Mouse (Mus musculus) bone marrow, adult 2 months (tissue): ENCODE data around the gene Rab43. TPM values are rescaled to one million over a fixed set of nuclear protein-coding genes. Genes with fewer than 3 reads are reported as not detected.
A peak's percentile ranks its signal among the peaks of the same experiment; 100 is the strongest.

Experiments used
- H3K27ac ChIP-seq: fragments of 200-500 bp; 2 replicates; pipeline ENCODE4 v1.5.1; 2012; ENCODE audit warnings: low read depth, mild to moderate bottlenecking, control low read depth, inconsistent platforms, low read length; ENCODE audit not compliant: control insufficient read depth, poor library complexity, insufficient read depth
- H3K4me1 ChIP-seq: fragments of 200-500 bp; 2 replicates; pipeline ENCODE4 v1.6.1; 2011; ENCODE audit warnings: low read length; ENCODE audit not compliant: control insufficient read depth, insufficient read depth
- H3K4me3 ChIP-seq: fragments of 200-500 bp; replicated peaks from 2 replicates; pipeline ENCODE3; 2011; ENCODE audit warnings: mild to moderate bottlenecking, low read depth, low read length, control low read depth; ENCODE audit not compliant: control insufficient read depth
- CTCF ChIP-seq: fragments of 200-500 bp; IDR thresholded peaks from 2 replicates; pipeline ENCODE4 v1.5.1; 2011; ENCODE audit warnings: low read length, control low read depth; ENCODE audit not compliant: control insufficient read depth, insufficient read depth
- POLR2A ChIP-seq: fragments of 200-500 bp; IDR thresholded peaks from 2 replicates; pipeline ENCODE4 v1.6.1; 2011; ENCODE audit warnings: low read depth, mild to moderate bottlenecking, control low read depth, low read length, borderline replicate concordance; ENCODE audit not compliant: control insufficient read depth
- WGBS: fragments of 180-500 bp; shearing (Covaris S2); methylation state at CpG from one replicate; pipeline ENCODE4 v1.1.7; 2018; 5-methylcytosine and 5-hydroxymethylcytosine counted together
- polyA plus RNA-seq: library from polyadenylated mRNA; stranded (reverse); fragments of >200 nt; gene quantifications from 2 replicates; pipeline ENCODE4 v1.2.4, GENCODE M21; 2011; ENCODE audit warnings: low replicate concordance; ENCODE audit not compliant: missing spikeins, insufficient read depth, insufficient read length

The Rab43 gene
- polyA plus RNA-seq, 1 experiment = 44.9 TPM

DNA sequence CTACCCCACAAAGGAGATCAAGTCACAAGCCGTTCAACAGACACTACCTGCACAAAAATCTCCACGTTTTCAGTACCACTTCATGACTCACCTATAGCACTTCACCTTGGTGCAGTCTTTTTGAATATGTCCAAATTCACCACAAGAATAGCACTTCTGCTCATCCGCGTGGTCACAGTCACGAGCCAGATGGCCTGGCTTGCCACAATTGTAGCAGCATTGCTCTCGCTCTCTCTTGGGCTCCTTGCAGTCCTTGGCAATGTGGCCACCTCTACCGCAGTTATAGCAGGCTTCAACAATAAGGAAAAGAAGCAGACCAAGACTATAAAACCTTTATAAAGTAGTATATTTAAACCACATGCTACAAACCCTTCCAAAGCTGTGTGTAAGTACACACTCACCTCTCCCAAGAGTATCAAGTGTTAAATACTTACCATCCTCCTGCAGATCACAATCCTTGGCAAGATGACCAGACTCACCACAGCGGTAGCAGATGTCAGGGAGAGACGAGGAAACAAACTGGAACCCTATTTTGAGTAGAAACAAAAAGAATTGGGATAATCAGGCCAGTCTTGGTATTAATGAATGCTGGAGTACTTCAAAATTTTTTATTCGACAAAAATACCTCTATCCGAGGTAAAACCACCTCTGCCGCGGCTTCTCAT, 33.2 kb upstream of the Rab43 start:
- Histone ChIP-seq H3K27ac (no peak overlapping the region), H3K4me3 (no peak overlapping the region), H3K4me1 (peaks cover 1% of the 10 kb centered on the region; the same call in 1 of the 2 replicates)
- TF ChIP-seq POLR2A (no peak), CTCF (no peak)
- WGBS = 89% methylated on average over 13 of the region's 13 CpGs

DNA sequence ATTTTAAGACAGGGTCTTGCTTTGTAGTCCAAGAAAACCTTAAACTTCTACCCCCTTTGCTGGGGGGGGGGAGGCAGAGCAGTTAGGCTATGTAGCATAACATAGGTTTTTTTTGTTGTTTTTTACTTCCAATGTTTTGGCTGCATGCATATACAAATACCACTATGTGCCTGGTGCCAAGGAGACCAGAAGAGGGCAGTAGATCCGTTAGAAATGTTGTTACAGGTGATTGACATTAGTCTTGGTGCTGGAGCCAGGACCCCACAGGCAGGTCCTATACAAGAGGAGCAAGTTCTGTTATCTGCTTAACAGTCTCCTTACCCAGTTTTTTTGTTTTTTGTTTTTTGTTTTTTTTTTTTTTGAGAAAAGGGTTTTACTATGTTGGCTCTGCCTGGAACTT, 30.3 kb upstream of the Rab43 start:
- TF ChIP-seq POLR2A (no peak), CTCF (no peak)
- 24% methylated on average over 1 of the region's 1 CpGs for WGBS
- no peak overlapping the region for H3K4me3 ChIP-seq
- H3K4me1 ChIP-seq = no peaks in the 10 kb centered on the region; the same call in 1 of the 2 replicates
- H3K27ac ChIP-seq = no peak overlapping the region

DNA sequence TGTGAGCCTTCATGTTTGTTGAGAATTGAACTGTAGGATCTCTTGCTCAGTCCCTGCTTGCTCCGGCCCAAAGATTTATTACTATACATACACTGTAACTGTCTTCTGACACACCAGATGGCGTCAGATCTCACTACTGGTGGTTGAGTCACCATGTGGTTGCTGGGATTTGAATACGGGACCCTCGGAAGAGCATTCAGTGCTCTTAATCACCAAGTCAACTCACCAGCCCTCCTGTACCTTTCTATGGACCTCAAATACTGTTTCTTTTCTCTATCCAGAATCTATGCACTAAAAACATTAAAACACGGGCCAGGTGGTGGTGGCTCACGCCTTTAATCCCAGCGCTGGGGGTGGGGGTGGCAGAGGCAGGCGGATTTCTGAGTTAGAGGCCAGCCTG, 29.7 kb upstream of the Rab43 start:
- H3K27ac ChIP-seq = no peak overlapping the region
- no peaks in the 10 kb centered on the region; the same call in 1 of the 2 replicates for H3K4me1 ChIP-seq
- TF ChIP-seq POLR2A = no peak
- no peak for TF ChIP-seq CTCF
- WGBS = 75% methylated on average over 8 of the region's 8 CpGs
- no peak overlapping the region for H3K4me3 ChIP-seq

DNA sequence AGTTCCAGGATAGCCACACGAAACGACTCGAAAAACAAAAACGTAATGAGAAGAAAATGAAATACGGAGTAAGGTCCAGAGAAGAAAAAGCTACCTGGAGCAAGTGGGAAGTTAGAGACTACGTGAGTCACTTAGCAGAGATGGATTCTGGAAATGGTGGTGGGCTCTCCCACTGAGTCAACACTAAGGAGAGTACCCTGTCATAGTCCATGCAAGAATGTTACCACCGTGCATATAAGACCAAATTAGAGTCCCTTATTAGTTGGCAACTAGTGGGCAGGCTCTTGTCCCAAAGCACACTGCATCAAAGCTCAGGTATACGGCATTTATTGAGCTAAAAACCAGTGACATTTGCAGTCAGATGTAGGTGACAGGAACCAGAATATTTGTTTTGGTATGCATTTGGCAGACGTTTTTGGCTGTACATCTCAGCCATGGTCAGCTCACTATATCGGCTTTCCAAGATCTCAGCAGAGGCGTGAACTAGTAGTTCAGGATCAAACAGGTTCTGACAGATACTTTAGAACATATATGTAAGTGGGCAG, 27.9 kb upstream of the Rab43 start:
- 59% methylated on average over 11 of the region's 11 CpGs for WGBS
- no peak for TF ChIP-seq POLR2A
- TF ChIP-seq CTCF = no peak
- no peak overlapping the region for H3K4me3 ChIP-seq
- H3K27ac ChIP-seq = no peak overlapping the region
- no peaks in the 10 kb centered on the region for H3K4me1 ChIP-seq

DNA sequence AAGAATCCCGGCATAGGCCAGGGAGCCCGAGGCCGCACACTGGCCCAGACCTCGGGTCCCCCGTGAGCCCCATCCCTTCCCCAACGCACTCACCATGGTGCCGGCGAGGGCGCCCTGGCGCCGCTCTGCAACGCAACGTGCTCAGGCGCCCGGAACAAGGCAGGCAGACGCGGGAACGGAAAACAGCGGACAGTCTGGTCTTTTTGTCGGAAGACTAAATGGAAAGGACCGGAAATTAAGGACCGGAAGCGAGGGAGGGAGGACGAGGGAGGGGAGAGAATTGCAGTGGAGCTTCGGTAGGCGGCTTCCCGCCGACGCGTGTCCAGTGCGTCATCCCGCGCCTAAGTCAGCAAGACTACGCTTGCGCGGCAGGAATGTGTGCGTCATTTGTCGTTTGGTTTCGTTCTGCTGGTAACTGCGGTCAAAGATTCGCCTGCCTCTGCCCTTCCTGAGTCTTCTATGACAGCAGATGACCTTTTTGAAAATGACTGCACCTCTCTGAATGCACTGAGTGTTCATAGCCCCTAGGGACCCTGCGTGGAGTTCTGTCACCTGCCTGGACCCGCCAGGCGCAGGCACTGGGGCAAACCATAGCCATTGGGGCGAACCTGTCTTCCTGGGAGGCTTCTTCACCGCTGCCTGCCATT, 26.7 kb upstream of the Rab43 start, which contains the start of gene Isy1:
TSS of gene Isy1 (minus strand) at position 248 of the 647 bp plus-strand sequence.
- TF ChIP-seq POLR2A (peak; percentile 78; the same call in 1 of the 2 replicates), CTCF (peak; percentile 24; the same call in 1 of the 2 replicates)
- peak within 1 kb of the TSS; percentile 87 for H3K27ac ChIP-seq
- WGBS = under 1% methylated on average over 46 of the region's 46 CpGs

DNA sequence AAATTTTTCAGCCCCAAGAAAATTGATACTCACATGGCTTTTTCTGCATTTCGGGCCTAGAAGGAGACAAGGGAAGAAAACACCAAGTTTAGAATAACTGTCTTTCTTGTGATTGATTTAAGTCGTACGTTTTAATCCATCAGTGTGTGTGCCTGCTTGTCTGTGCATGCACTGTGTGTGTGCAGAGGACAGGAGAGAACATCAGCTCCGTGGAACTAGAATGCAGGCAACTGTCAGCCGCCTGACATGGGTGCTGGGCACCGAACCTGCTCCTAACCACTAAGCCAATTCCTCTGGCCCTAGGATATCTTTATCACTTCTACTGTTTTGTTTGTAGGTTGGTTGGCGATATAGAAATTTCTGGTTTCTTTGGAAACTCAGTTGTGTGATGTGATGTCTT, 23.7 kb upstream of the Rab43 start, which contains the start of gene Gm45140:
TSS of gene Gm45140 (minus strand) at position 101 of the 400 bp plus-strand sequence.
- no peak within 1 kb of the TSS for H3K27ac ChIP-seq
- no peaks in the 10 kb centered on the region for H3K4me1 ChIP-seq
- TF ChIP-seq POLR2A (no peak), CTCF (no peak)
- WGBS = 93% methylated on average over 7 of the region's 7 CpGs
- H3K4me3 ChIP-seq = no peak within 1 kb of the TSS

More for the DNA sequence above, 26.7 kb upstream of the Rab43 start, which contains the start of gene Isy1:
- Histone ChIP-seq H3K4me3 (peak within 1 kb of the TSS; percentile 68), H3K4me1 (no peaks in the 10 kb centered on the region)

DNA sequence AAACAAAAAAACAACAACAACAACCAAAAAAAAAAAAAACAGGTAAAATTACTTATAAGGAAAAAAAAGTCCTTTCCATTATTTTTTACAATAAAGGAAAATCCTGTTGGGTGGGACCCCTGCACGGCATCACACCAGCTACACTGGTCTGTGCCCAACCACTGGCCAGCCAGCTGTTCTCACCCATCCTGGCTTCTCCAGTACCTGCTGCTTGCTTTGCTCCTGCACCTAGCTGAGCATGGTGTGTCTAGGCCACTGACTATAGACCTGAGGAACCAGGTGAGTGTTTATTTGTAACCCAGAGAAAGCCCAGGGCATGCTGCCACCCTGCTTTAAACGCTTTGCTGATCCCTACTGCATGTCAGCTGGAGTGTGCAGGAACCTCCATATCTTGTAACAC, 8.4 kb upstream of the Rab43 start:
- no peak for TF ChIP-seq POLR2A
- no peak for TF ChIP-seq CTCF
- WGBS = 95% methylated on average over 2 of the region's 2 CpGs
- Histone ChIP-seq H3K27ac (no peak overlapping the region), H3K4me1 (no peaks in the 10 kb centered on the region), H3K4me3 (no peak overlapping the region)

DNA sequence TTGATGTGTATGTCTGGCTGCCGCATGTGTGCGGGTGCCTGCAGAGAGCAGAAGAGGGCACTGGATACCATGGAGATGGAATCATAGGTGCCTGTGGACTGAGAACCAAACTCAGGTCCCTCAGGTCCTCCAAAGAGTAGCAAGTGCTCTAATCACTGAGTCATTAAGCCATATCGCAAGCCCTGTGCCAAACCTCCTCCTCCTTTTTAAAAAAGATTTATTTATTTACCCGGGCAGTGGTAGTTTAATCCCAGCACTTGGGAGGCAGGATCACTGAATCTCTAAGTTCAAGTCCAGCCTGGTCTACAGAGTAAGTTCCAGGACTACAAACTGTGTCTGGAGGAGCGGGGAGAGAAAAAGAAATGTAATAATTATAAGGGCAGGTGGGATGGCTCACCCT, 2.5 kb upstream of the Rab43 start:
- no peak overlapping the region for H3K27ac ChIP-seq
- H3K4me1 ChIP-seq = peaks cover 4% of the 10 kb centered on the region; the same call in 1 of the 2 replicates
- WGBS = 95% methylated on average over 5 of the region's 5 CpGs
- TF ChIP-seq CTCF (no peak), POLR2A (no peak)
- no peak overlapping the region for H3K4me3 ChIP-seq

DNA sequence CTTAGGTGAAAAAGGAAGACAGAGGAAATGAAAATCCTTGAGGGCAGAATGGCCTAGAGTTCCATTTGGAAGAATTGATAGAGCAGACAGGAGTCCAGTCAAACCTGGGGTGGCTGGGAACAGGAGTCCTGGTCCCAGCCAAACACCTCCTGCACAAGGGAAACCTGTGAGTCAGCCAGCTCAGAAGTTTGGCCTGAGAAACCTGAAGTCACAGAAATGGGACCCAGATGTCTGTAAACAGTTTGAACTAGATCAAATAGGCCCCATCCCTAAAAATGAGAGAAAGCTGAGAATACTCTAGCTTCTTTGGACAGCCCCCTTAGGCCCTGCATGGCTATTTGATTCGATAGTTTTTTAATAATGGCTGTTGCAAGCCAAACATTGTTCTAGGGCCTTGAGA, 692 bp upstream of the Rab43 start:
- WGBS = 79% methylated on average over 1 of the region's 1 CpGs
- H3K27ac ChIP-seq = no peak overlapping the region
- peaks cover 7% of the 10 kb centered on the region; the same call in 1 of the 2 replicates for H3K4me1 ChIP-seq
- H3K4me3 ChIP-seq = no peak overlapping the region
- TF ChIP-seq POLR2A (no peak), CTCF (no peak)
